8 mouse cellular contexts compared by ENCODE assay signal in the genomic region with DNA sequence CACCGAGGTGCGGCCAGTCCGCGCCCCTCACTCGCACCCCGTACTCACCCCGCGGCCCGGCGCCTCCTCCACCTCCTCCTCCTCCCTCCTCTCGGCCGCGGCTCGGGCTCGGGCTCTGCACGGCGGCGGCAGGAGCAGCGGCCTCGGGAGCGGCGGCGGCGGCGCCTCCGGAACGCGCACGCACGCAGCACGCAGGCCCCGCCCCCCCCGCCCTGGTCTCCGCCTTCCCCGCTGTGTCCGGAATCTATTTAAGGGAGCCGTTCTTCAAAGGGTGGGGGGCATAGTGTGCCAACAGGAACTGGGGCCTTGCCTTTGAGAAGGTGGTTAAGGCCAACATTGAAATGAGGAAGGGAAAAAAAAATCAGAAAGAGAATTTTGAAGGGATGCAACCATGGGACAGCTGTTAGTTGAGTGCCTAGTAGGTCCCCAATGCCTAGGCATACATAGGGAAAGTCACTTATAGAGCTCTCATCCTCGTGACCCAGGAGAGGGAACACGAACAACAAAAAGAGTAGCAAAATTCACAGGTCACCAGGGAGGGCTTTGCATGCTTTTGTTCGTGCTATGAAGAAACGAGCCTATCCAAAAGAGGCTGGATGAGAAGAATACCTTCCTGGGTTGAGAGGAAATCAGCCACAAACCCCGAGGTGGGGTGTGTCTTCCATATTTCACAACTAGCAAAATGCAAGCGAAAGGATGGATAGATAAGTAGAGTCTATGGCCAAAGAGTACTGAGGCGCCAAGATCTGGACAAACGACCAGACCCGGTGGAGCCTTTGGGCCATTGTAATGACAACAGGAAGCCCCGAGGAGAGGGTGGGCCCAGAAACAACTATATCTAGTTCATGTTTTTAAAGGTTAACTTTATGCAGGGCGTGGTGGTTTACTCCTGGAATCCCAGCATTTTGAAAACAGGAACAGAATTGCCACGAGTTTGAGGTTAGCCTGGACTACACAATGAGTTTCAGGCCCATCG. TPM values are rescaled to one million over a fixed set of nuclear protein-coding genes. Genes with fewer than 3 reads are reported as not detected.
DNase-seq lines count a peak whose midpoint lies in the region; ATAC-seq and TF ChIP-seq lines count a peak whose summit lies in the region.

A gene (minus strand): TSS at position 146 of the 976 bp plus-strand sequence.

- no peak for TF ChIP-seq CTCF in gastrocnemius, adult 2 months (IDR thresholded peaks at IDR 0.05)
- no peak for TF ChIP-seq CTCF in left cerebral cortex, adult 2 months (IDR thresholded peaks at IDR 0.05)

- DNase-seq in T-cell, adult 2 months (ENCODE audit: low spot score), result peak; percentile 62
- DNase-seq in cerebellum, postnatal 4 days (ENCODE audit: low spot score in 2 of 2), result peak; percentile 51 to 76
- peak; percentile 90 for DNase-seq in gastrocnemius, adult 2 months
- peak; percentile 75 to 79 for DNase-seq in left cerebral cortex, adult 2 months (ENCODE audit: extremely low spot score in 1 of 2, low spot score in 2 of 2)
- DNase-seq in right cerebral cortex, adult 2 months (ENCODE audit: low spot score in 2 of 2), result peak; percentile 56 to 70
- DNase-seq in urinary bladder, postnatal 10 days (ENCODE audit: low spot score), result peak; percentile 20

- WGBS in hindbrain, embryonic 16.5 days, result 18% methylated on average over 47 of the region's 50 CpGs

- H3K9me3 ChIP-seq in hindbrain, embryonic 16.5 days (ENCODE audit: control insufficient read depth, low read length), result no peaks in the 10 kb centered on the region

- H3K9ac ChIP-seq in hindbrain, embryonic 16.5 days (ENCODE audit: low read depth, low read length), result peak within 1 kb of the TSS; percentile 92

- intact Hi-C loops in gastrocnemius, adult 2 months (cut with DNase I), result loop anchor here (2.0 kb wide), 1 partner anchor 97 kb away; no protein-coding TSS in a partner anchor
- intact Hi-C loops in left cerebral cortex, adult 2 months (cut with DNase I), result loop anchor here (5.0 kb wide), 2 partner anchors 96 to 114 kb away; a partner anchor contains a TSS

- ATAC-seq in hindbrain, embryonic 16.5 days, result peak; percentile 94
- ATAC-seq in megakaryocyte, adult 5-6 weeks (ENCODE audit: poor library complexity, severe bottlenecking), result peak; percentile 62

- H3K4me2 ChIP-seq in hindbrain, embryonic 16.5 days (ENCODE audit: low read length), result peak within 1 kb of the TSS; percentile 87

- H3K4me1 ChIP-seq in hindbrain, embryonic 16.5 days (ENCODE audit: control insufficient read depth, insufficient read depth, low read depth, low read length), result peaks cover 22% of the 10 kb centered on the region

- peak within 1 kb of the TSS; percentile 95 for H3K27ac ChIP-seq in gastrocnemius, adult 2 months
- peak within 1 kb of the TSS; percentile 89 for H3K27ac ChIP-seq in hindbrain, embryonic 16.5 days (ENCODE audit: low read depth, low read length)
- peak within 1 kb of the TSS; percentile 79 for H3K27ac ChIP-seq in left cerebral cortex, adult 2 months

- H3K36me3 ChIP-seq in hindbrain, embryonic 16.5 days (ENCODE audit: control insufficient read depth, insufficient read depth, low read length), result no peaks in the 10 kb centered on the region

- H3K4me3 ChIP-seq in gastrocnemius, adult 2 months, result peak within 1 kb of the TSS; percentile 90
- H3K4me3 ChIP-seq in hindbrain, embryonic 16.5 days (ENCODE audit: low read length), result peak within 1 kb of the TSS; percentile 91
- H3K4me3 ChIP-seq in left cerebral cortex, adult 2 months, result peak within 1 kb of the TSS; percentile 81

- H3K27me3 ChIP-seq in hindbrain, embryonic 16.5 days (replicated peaks; ENCODE audit: control insufficient read depth, insufficient read depth, low read length), result no peaks in the 10 kb centered on the region

RNA-seq across cellular contexts. Expression of the gene that starts here (rescaled TPM):
- total RNA-seq in gastrocnemius, adult 2 months (2021), result 100 to 1,000 TPM in 1 of 2 experiments, 10 to 100 TPM in 1; 86.7 to 101 TPM
- polyA plus RNA-seq in hindbrain, embryonic 16.5 days (2015; fragmentation: Nextera tagmentation; extraction: Ambion mirVana), result 70.4 and 79.2 TPM in 2 replicates
- total RNA-seq in left cerebral cortex, adult 2 months (2021), result 10 to 100 TPM; 63.7 to 64.7 TPM
- total RNA-seq in megakaryocyte, adult 5-6 weeks (2015), result 278 and 301 TPM in 2 replicates
- total RNA-seq in megakaryocyte, adult 5-6 weeks (2017), result 210 and 223 TPM in 2 replicates

Comparison
In these comparisons a context has a peak if more than half of its experiments do, and no peak if none do; other contexts are left out.
1. Peak in every context shown above with its lines: DNase-seq, ATAC-seq, H3K4me3 ChIP-seq and H3K27ac ChIP-seq.
2. DNase-seq: peak in every context shown above with its lines; median percentile 90 in gastrocnemius, adult 2 months; 77 in left cerebral cortex, adult 2 months; 64 in cerebellum, postnatal 4 days; 63 in right cerebral cortex, adult 2 months; 62 in T-cell, adult 2 months; 20 in urinary bladder, postnatal 10 days.